Mouse (Mus musculus): ENCODE results near the gene Elmod2.

DNA sequence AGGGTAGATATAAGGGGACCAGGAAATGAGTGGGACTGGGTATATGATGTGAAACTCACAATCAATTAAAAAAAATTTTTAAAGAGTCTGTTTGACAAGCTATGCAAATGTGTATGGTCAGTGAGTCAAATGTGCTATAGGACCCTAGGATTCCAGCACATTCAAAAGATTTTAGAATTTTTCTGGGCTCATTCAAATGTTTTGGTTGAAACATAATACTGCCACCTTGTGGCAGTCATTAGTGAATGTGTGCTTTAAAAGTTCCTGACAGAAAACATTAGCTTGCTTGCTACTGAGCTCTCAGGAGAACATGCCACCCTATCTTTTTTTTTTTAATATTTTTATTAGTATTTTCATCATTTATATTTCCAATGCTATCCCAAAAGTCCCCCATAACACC is 10.4 kb upstream of the Elmod2 start:
- TF ChIP-seq CTCF (conservative IDR thresholded peaks at IDR 0.05; ENCODE audit: insufficient read depth, insufficient read length, low read depth, low read length) = peak; percentile 21; the same call in 1 of the 2 replicates
- TF ChIP-seq POLR2A (IDR thresholded peaks at IDR 0.05; ENCODE audit: low read depth, low read length) = no peak

All from kidney, adult 2 months (tissue).